Mouse (Mus musculus) lung, postnatal 0 days (tissue): ENCODE data around the gene Bbs5.

Experiments
- CTCF ChIP-seq: IDR thresholded peaks from 2 replicates; pipeline ENCODE4 v1.5.1; 2016; ENCODE audit warnings: antibody characterized with exemption, mild to moderate bottlenecking
- EP300 ChIP-seq: IDR thresholded peaks from 2 replicates; pipeline ENCODE4 v1.6.1; 2016; ENCODE audit warnings: antibody characterized with exemption, mild to moderate bottlenecking, control low read depth

GRCm38 (mm10) chr2:69649716-69650115, 2.7 kb downstream of the Bbs5 start:
- TF ChIP-seq EP300 (no peak), CTCF (no peak)
